In genomic region chr8:124721862-124722515, GRCm38 (mm10) we compare ENCODE assay signal across 8 mouse cellular contexts. TPM values are rescaled to one million over a fixed set of nuclear protein-coding genes. Genes with fewer than 3 reads are reported as not detected.
DNase-seq lines count a peak whose midpoint lies in the region; ATAC-seq and TF ChIP-seq lines count a peak whose summit lies in the region.

Ttc13 (minus strand) TSS chr8:124721983.
Arv1 (plus strand) TSS chr8:124722139.

- peak within 1 kb of the TSS; percentile 66 for H3K27ac ChIP-seq in bone marrow, adult 2 months (ENCODE audit: control insufficient read depth, insufficient read depth, low read depth, low read length, poor library complexity)
- H3K27ac ChIP-seq in embryonic facial prominence, embryonic 15.5 days (replicated peaks), result no peak within 1 kb of the TSS; the same call in 1 of the 2 replicates
- no peak within 1 kb of the TSS for H3K27ac ChIP-seq in limb, embryonic 14.5 days (replicated peaks; ENCODE audit: low read depth, low read length)
- H3K27ac ChIP-seq in midbrain, postnatal 0 days (ENCODE audit: low read depth, low read length), result peak within 1 kb of the TSS; percentile 74

- H3K9ac ChIP-seq in embryonic facial prominence, embryonic 15.5 days, result peak within 1 kb of the TSS; percentile 59
- H3K9ac ChIP-seq in limb, embryonic 14.5 days (ENCODE audit: low read depth, low read length, severe bottlenecking), result peak within 1 kb of the TSS; percentile 76
- peak within 1 kb of the TSS; percentile 89 for H3K9ac ChIP-seq in midbrain, postnatal 0 days (replicated peaks; ENCODE audit: low read length, poor library complexity, severe bottlenecking)

- H3K27me3 ChIP-seq in embryonic facial prominence, embryonic 15.5 days, result no peaks in the 10 kb centered on the region
- H3K27me3 ChIP-seq in limb, embryonic 14.5 days (ENCODE audit: control insufficient read depth, insufficient read depth, low read length), result no peaks in the 10 kb centered on the region
- H3K27me3 ChIP-seq in midbrain, postnatal 0 days (ENCODE audit: insufficient read depth, low read length), result no peaks in the 10 kb centered on the region

- whole genome bisulfite sequencing in bone marrow, adult 2 months, result under 1% methylated on average over 57 of the region's 59 CpGs
- under 1% methylated on average over 59 of the region's 59 CpGs for WGBS in embryonic facial prominence, embryonic 15.5 days
- WGBS in limb, embryonic 14.5 days, result 1% methylated on average over 56 of the region's 59 CpGs
- WGBS in midbrain, postnatal 0 days, result under 1% methylated on average over 58 of the region's 59 CpGs

- peaks cover 10% of the 10 kb centered on the region for H3K36me3 ChIP-seq in embryonic facial prominence, embryonic 15.5 days
- peaks cover 13% of the 10 kb centered on the region for H3K36me3 ChIP-seq in limb, embryonic 14.5 days (ENCODE audit: control insufficient read depth, insufficient read depth, low read length)
- H3K36me3 ChIP-seq in midbrain, postnatal 0 days (ENCODE audit: insufficient read depth, low read length), result 0 out of 2 replicates have a peak, but pooled peaks cover 2% of the 10 kb centered on the region

- no peak for TF ChIP-seq CTCF in bone marrow, adult 2 months (IDR thresholded peaks at IDR 0.05; ENCODE audit: control insufficient read depth, insufficient read depth, low read length)
- peak; percentile 49; the same call in 1 of the 2 replicates for TF ChIP-seq CTCF in midbrain, postnatal 0 days (IDR thresholded peaks at IDR 0.05)

- no peaks in the 10 kb centered on the region for H3K9me3 ChIP-seq in embryonic facial prominence, embryonic 15.5 days (replicated peaks)
- H3K9me3 ChIP-seq in limb, embryonic 14.5 days (ENCODE audit: control insufficient read depth, low read length), result no peaks in the 10 kb centered on the region
- no peaks in the 10 kb centered on the region for H3K9me3 ChIP-seq in midbrain, postnatal 0 days (ENCODE audit: low read length)

- peak within 1 kb of the TSS; percentile 91 for H3K4me2 ChIP-seq in embryonic facial prominence, embryonic 15.5 days (replicated peaks)
- H3K4me2 ChIP-seq in limb, embryonic 14.5 days (replicated peaks; ENCODE audit: low read depth, low read length, severe bottlenecking), result peak within 1 kb of the TSS; percentile 78
- peak within 1 kb of the TSS; percentile 82 for H3K4me2 ChIP-seq in midbrain, postnatal 0 days (ENCODE audit: low read depth, low read length, poor library complexity, severe bottlenecking)

- TF ChIP-seq POLR2A in bone marrow, adult 2 months (IDR thresholded peaks at IDR 0.05; ENCODE audit: borderline replicate concordance, control insufficient read depth, low read depth, low read length), result peak; percentile 69; the same call in 1 of the 2 replicates
- 0 out of 2 replicates have a peak, but pooled peaks have one; percentile 57 for TF ChIP-seq POLR2A in limb, embryonic 14.5 days (IDR thresholded peaks at IDR 0.05; ENCODE audit: borderline replicate concordance, extremely low read depth, insufficient read depth, insufficient read length)

- H3K4me3 ChIP-seq in bone marrow, adult 2 months (replicated peaks; ENCODE audit: control insufficient read depth, low read depth, low read length), result peak within 1 kb of the TSS; percentile 91
- peak within 1 kb of the TSS; percentile 83 for H3K4me3 ChIP-seq in embryonic facial prominence, embryonic 15.5 days (replicated peaks)
- H3K4me3 ChIP-seq in limb, embryonic 14.5 days (replicated peaks; ENCODE audit: low read length), result peak within 1 kb of the TSS; percentile 94
- peak within 1 kb of the TSS; percentile 89 for H3K4me3 ChIP-seq in midbrain, postnatal 0 days (ENCODE audit: low read depth, low read length)

- ATAC-seq in embryonic facial prominence, embryonic 15.5 days (ENCODE audit: insufficient number of reproducible peaks, low FRiP score, low TSS enrichment, low read depth), result peak; percentile 100
- ATAC-seq in limb, embryonic 14.5 days (ENCODE audit: low FRiP score, low read depth), result peak; percentile 99
- ATAC-seq in midbrain, postnatal 0 days (ENCODE audit: low FRiP score), result peak; percentile 98

- no peaks in the 10 kb centered on the region; the same call in 1 of the 2 replicates for H3K4me1 ChIP-seq in bone marrow, adult 2 months (ENCODE audit: control insufficient read depth, insufficient read depth, low read length)
- peaks cover 23% of the 10 kb centered on the region for H3K4me1 ChIP-seq in embryonic facial prominence, embryonic 15.5 days
- H3K4me1 ChIP-seq in limb, embryonic 14.5 days (ENCODE audit: control insufficient read depth, insufficient read depth, low read length), result peaks cover 13% of the 10 kb centered on the region
- H3K4me1 ChIP-seq in midbrain, postnatal 0 days (ENCODE audit: insufficient read depth, low read length), result peaks cover 19% of the 10 kb centered on the region; the same call in 1 of the 2 replicates

- DNase-seq in 416B (ENCODE audit: low read depth), result peak; percentile 98
- peak; percentile 96 for DNase-seq in heart, adult 8-10 months (ENCODE audit: low spot score)
- peak; percentile 97 for DNase-seq in kidney, adult 9 months
- DNase-seq in limb, embryonic 14.5 days (ENCODE audit: low spot score), result peak; percentile 96
- peak; percentile 99 for DNase-seq in midbrain, postnatal 0 days (ENCODE audit: low spot score)
- peak; percentile 89 to 93 for DNase-seq in spleen, postnatal 14 days (ENCODE audit: low spot score in 2 of 2)

RNA-seq across cellular contexts. Expression of gene Ttc13, which starts in this region (rescaled TPM):
- polyA plus RNA-seq in bone marrow, adult 2 months (2011; ENCODE audit: insufficient read depth, insufficient read length, low replicate concordance, missing spikeins), result 16.9 and 26.4 TPM in 2 replicates
- 39.7 and 41.2 TPM in 2 replicates for polyA plus RNA-seq in embryonic facial prominence, embryonic 15.5 days (2015; fragmentation: Nextera tagmentation; extraction: Ambion mirVana)
- total RNA-seq in heart, adult 8-10 months (2022), result 10 to 100 TPM; 13.4 to 18.6 (median 14.7) TPM
- polyA plus RNA-seq in limb, embryonic 14.5 days (2012; rRNA removed), result 42.6 and 44.3 TPM in 2 replicates
- 46.5 and 46.9 TPM in 2 replicates for polyA plus RNA-seq in limb, embryonic 14.5 days (2014; fragmentation: Nextera tagmentation; extraction: Ambion mirVana)
- 64.8 and 76.5 TPM in 2 replicates for total RNA-seq in midbrain, postnatal 0 days (2014; rRNA removed)
- polyA plus RNA-seq in midbrain, postnatal 0 days (2015; fragmentation: Nextera tagmentation; extraction: Ambion mirVana), result 64.0 and 66.5 TPM in 2 replicates

RNA-seq across cellular contexts. Expression of gene Arv1, which starts in this region (rescaled TPM):
- 2.4 and 7.7 TPM in 2 replicates for polyA plus RNA-seq in bone marrow, adult 2 months (2011; ENCODE audit: insufficient read depth, insufficient read length, low replicate concordance, missing spikeins)
- 19.4 and 21.6 TPM in 2 replicates for polyA plus RNA-seq in embryonic facial prominence, embryonic 15.5 days (2015; fragmentation: Nextera tagmentation; extraction: Ambion mirVana)
- 1 to 10 TPM; 3.6 to 6.0 (median 3.9) TPM for total RNA-seq in heart, adult 8-10 months (2022)
- polyA plus RNA-seq in limb, embryonic 14.5 days (2012; rRNA removed), result 30.2 and 35.9 TPM in 2 replicates
- 21.8 and 21.9 TPM in 2 replicates for polyA plus RNA-seq in limb, embryonic 14.5 days (2014; fragmentation: Nextera tagmentation; extraction: Ambion mirVana)
- 22.5 and 25.4 TPM in 2 replicates for total RNA-seq in midbrain, postnatal 0 days (2014; rRNA removed)
- polyA plus RNA-seq in midbrain, postnatal 0 days (2015; fragmentation: Nextera tagmentation; extraction: Ambion mirVana), result 35.2 and 35.7 TPM in 2 replicates

Comparison
In these comparisons a context has a peak if more than half of its experiments do, and no peak if none do; other contexts are left out.
1. H3K27ac ChIP-seq: peak in bone marrow, adult 2 months (single experiment) and midbrain, postnatal 0 days (single experiment); none in embryonic facial prominence, embryonic 15.5 days (single experiment) and limb, embryonic 14.5 days (single experiment).
2. Peak in every context shown above with its lines, with median percentiles within 50 percentile points of each other: DNase-seq, H3K4me3 ChIP-seq, ATAC-seq, H3K4me2 ChIP-seq and H3K9ac ChIP-seq.